Mouse (Mus musculus) forebrain, embryonic 11.5 days (tissue): ENCODE results near the gene Zbtb8os. TPM values are rescaled to one million over a fixed set of nuclear protein-coding genes. Genes with fewer than 3 reads are reported as not detected.

Source experiments
- ATAC-seq: fragments of 200-750 bp; cut with Nextera tagmentation; replicated peaks from 2 replicates; pipeline ENCODE4 v1.8.0; 2017; ENCODE audit warnings: moderate TSS enrichment; ENCODE audit not compliant: low FRiP score
- DNase-seq: peaks from one replicate; pipeline ENCODE4 v3.0.0-alpha.2; 2017; ENCODE audit warnings: low spot score
- H3K27ac ChIP-seq: fragments of 300-500 bp; sonication (generic); 2 replicates; pipeline ENCODE4 v1.5.1; 2014; ENCODE audit warnings: low read depth, low read length
- H3K27me3 ChIP-seq: fragments of 300-500 bp; sonication (generic); 2 replicates; pipeline ENCODE4 v1.6.1; 2014; ENCODE audit warnings: mild to moderate bottlenecking, low read length, mixed read lengths; ENCODE audit not compliant: control insufficient read depth, insufficient read depth
- H3K36me3 ChIP-seq: fragments of 300-500 bp; sonication (generic); 2 replicates; pipeline ENCODE4 v1.6.1; 2014; ENCODE audit warnings: mild to moderate bottlenecking, low read length, moderate library complexity, mixed read lengths; ENCODE audit not compliant: control insufficient read depth, insufficient read depth
- H3K4me1 ChIP-seq: fragments of 300-500 bp; sonication (generic); replicated peaks from 2 replicates; pipeline ENCODE4 v1.6.1; 2014; ENCODE audit warnings: low read length, mixed read lengths; ENCODE audit not compliant: control insufficient read depth, insufficient read depth
- H3K4me2 ChIP-seq: fragments of 300-500 bp; sonication (generic); 2 replicates; pipeline ENCODE4 v1.6.1; 2014; ENCODE audit warnings: low read depth, mild to moderate bottlenecking, low read length, moderate library complexity, mixed read lengths; ENCODE audit not compliant: severe bottlenecking
- H3K4me3 ChIP-seq: fragments of 300-500 bp; sonication (generic); 2 replicates; pipeline ENCODE4 v1.5.1; 2014; ENCODE audit warnings: low read depth, low read length
- H3K9ac ChIP-seq: fragments of 300-500 bp; sonication (generic); 2 replicates; pipeline ENCODE4 v1.6.1; 2014; ENCODE audit warnings: low read length
- H3K9me3 ChIP-seq: fragments of 300-500 bp; sonication (generic); 2 replicates; pipeline ENCODE4 v1.6.1; 2016; ENCODE audit warnings: low read length, mixed read lengths; ENCODE audit not compliant: control insufficient read depth
- WGBS: fragments of 180-500 bp; shearing (Covaris S2); extraction: QIAGEN DNeasy Blood & Tissue Kit; methylation state at CpG from one replicate; pipeline ENCODE4 v1.1.7; 2014; 5-methylcytosine and 5-hydroxymethylcytosine counted together
- polyA plus RNA-seq: library from polyadenylated mRNA; unstranded; fragments of >200 nt; fragmentation: Nextera tagmentation; extraction: Ambion mirVana; gene quantifications from 2 replicates; pipeline ENCODE4 v1.2.1, GENCODE M21; 2014

Zbtb8os gene
- polyA plus RNA-seq, 1 experiment from 2014 or later = 44.9 TPM

DNA sequence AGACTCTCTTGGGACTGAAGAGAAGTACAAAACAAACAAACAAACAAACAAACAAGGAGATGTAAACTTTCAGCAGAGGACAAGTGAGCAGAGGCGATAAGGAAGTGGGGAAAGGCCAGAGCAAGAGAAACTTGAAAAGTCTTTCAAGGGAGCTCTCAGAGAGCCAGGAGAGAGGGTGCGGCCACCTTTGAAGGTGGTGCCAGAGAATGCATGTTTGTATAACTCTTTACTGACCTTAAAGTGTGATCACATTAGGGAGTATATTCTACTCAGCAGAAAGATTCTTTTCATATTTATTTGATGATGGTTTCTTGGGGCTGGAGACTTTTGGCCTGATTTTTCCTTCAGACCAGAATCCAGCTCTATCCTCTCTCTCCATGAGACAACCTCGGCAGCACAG is 61.5 kb downstream of the Zbtb8os start:
- Histone ChIP-seq H3K9me3 (no peaks in the 10 kb centered on the region), H3K4me3 (no peak overlapping the region), H3K9ac (no peak overlapping the region), H3K36me3 (no peaks in the 10 kb centered on the region), H3K4me2 (no peak overlapping the region), H3K27ac (no peak overlapping the region), H3K27me3 (no peaks in the 10 kb centered on the region), H3K4me1 (no peaks in the 10 kb centered on the region)
- 89% methylated on average over 3 of the region's 3 CpGs for WGBS
- DNase-seq (no peak), ATAC-seq (no peak)

DNA sequence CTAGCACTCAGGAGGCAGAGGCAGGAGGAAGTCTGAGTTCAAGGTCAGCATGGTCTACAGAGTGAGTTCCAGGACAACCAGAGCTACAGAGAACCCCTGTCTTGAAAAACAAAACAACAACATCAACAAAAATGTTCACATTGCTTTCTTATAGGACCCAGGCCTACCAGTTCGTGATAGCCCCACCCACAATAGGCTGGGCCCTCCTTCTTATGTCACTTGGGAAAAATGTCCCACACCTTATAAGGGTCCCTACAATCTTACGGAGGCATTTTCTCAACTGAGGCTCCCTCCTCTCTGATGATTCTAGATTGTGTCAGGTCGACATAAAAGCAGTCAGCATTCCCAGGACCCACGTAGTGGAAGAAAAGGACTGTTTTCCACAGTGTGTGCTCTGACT is 64.3 kb downstream of the Zbtb8os start:
- Histone ChIP-seq H3K9me3 (no peaks in the 10 kb centered on the region), H3K4me2 (no peak overlapping the region), H3K4me3 (no peak overlapping the region), H3K4me1 (no peaks in the 10 kb centered on the region), H3K36me3 (no peaks in the 10 kb centered on the region), H3K27me3 (no peaks in the 10 kb centered on the region), H3K9ac (no peak overlapping the region), H3K27ac (no peak overlapping the region)
- WGBS = 82% methylated on average over 4 of the region's 4 CpGs
- DNase-seq = no peak
- ATAC-seq = no peak

Other genes starting within 250 kb of the Zbtb8os start
- gene Tmem54, start 230.1 kb upstream of the Zbtb8os start, polyA plus RNA-seq = 1.5 and 2.0 TPM in 2 replicates
- gene Hpca, start 213.7 kb upstream of the Zbtb8os start, polyA plus RNA-seq = 0.87 and 1.2 TPM in 2 replicates
- 0.63 and 1.4 TPM in 2 replicates for gene Fndc5, start 198.7 kb upstream of the Zbtb8os start, polyA plus RNA-seq
- gene S100pbp, start 146.0 kb upstream of the Zbtb8os start, polyA plus RNA-seq = 25.4 and 30.7 TPM in 2 replicates
- 113 and 118 TPM in 2 replicates for gene Yars, start 145.9 kb upstream of the Zbtb8os start, polyA plus RNA-seq
- gene C77080, start 74.3 kb upstream of the Zbtb8os start, polyA plus RNA-seq = 4.7 and 4.8 TPM in 2 replicates
- gene Sync, start 48.1 kb upstream of the Zbtb8os start, polyA plus RNA-seq = 0.37 and 0.57 TPM in 2 replicates
- 508 and 555 TPM in 2 replicates for gene Rbbp4, start 325 bp upstream of the Zbtb8os start, polyA plus RNA-seq
- gene Zbtb8a, start 42.4 kb downstream of the Zbtb8os start, polyA plus RNA-seq = 8.3 TPM in 2 replicates
- gene Zbtb8b, start 105.2 kb downstream of the Zbtb8os start, polyA plus RNA-seq = 1.6 and 1.8 TPM in 2 replicates
- gene Bsdc1, start 125.9 kb downstream of the Zbtb8os start, polyA plus RNA-seq = 24.9 and 25.3 TPM in 2 replicates
- not detected in 2 replicates for gene Tssk3, start 155.3 kb downstream of the Zbtb8os start, polyA plus RNA-seq
- not detected in 2 replicates for gene Fam229a, start 155.5 kb downstream of the Zbtb8os start, polyA plus RNA-seq
- 1,728 and 1,922 TPM in 2 replicates for gene Marcksl1, start 177.9 kb downstream of the Zbtb8os start, polyA plus RNA-seq
- gene Hdac1, start 207.0 kb downstream of the Zbtb8os start, polyA plus RNA-seq = 262 and 282 TPM in 2 replicates
- 11.5 and 13.8 TPM in 2 replicates for gene Lck, start 237.9 kb downstream of the Zbtb8os start, polyA plus RNA-seq
- gene Fam167b, start 242.9 kb downstream of the Zbtb8os start, polyA plus RNA-seq = 0.71 and 1.1 TPM in 2 replicates